Mouse (Mus musculus): ENCODE measurements around the gene Camta2. TPM values are rescaled to one million over a fixed set of nuclear protein-coding genes. Genes with fewer than 3 reads are reported as not detected.

Gene Camta2
- polyA plus RNA-seq, 1 experiment from 2014 or later = 26.3 TPM

- Histone ChIP-seq H3K27me3 (replicated peaks; ENCODE audit: control insufficient read depth, insufficient read depth, low read length) (no peaks in the 10 kb centered on the region), H3K9me3 (ENCODE audit: control insufficient read depth, low read length) (no peaks in the 10 kb centered on the region), H3K27ac (ENCODE audit: low read depth, low read length) (peak within 1 kb of the TSS; percentile 93), H3K9ac (ENCODE audit: low read depth, low read length) (peak within 1 kb of the TSS; percentile 96), H3K36me3 (ENCODE audit: control insufficient read depth, insufficient read depth, low read length) (peaks cover 12% of the 10 kb centered on the region), H3K4me2 (ENCODE audit: low read length) (peak within 1 kb of the TSS; percentile 94), H3K4me1 (ENCODE audit: control insufficient read depth, insufficient read depth, low read depth, low read length) (peaks cover 25% of the 10 kb centered on the region), H3K4me3 (ENCODE audit: low read length) (peak within 1 kb of the TSS; percentile 96)
- peak; percentile 96 for ATAC-seq
- WGBS = 1% methylated on average over 51 of the region's 69 CpGs
These were observed 12.0 kb upstream of the Camta2 start, which contains the start of the genes Inca1 and Kif1c for GRCm38 (mm10) chr11:70699722-70700556. Gene Inca1, minus strand, starts transcription at chr11:70700155. Gene Kif1c, plus strand, starts transcription at chr11:70700548.

- Histone ChIP-seq H3K36me3 (ENCODE audit: control insufficient read depth, insufficient read depth, low read length) (peaks cover 5% of the 10 kb centered on the region), H3K9me3 (ENCODE audit: control insufficient read depth, low read length) (no peaks in the 10 kb centered on the region), H3K27me3 (replicated peaks; ENCODE audit: control insufficient read depth, insufficient read depth, low read length) (no peaks in the 10 kb centered on the region), H3K4me1 (ENCODE audit: control insufficient read depth, insufficient read depth, low read depth, low read length) (peaks cover 25% of the 10 kb centered on the region), H3K4me3 (ENCODE audit: low read length) (no peak overlapping the region), H3K4me2 (ENCODE audit: low read length) (no peak overlapping the region), H3K9ac (ENCODE audit: low read depth, low read length) (no peak overlapping the region), H3K27ac (ENCODE audit: low read depth, low read length) (no peak overlapping the region)
- 83% methylated on average over 2 of the region's 2 CpGs for WGBS
- ATAC-seq = no peak
These were observed 11.1 kb upstream of the Camta2 start for GRCm38 (mm10) chr11:70699051-70699450.

GRCm38 (mm10) chr11:70697376-70697775, 9.5 kb upstream of the Camta2 start:
- H3K9me3 ChIP-seq (ENCODE audit: control insufficient read depth, low read length) = no peaks in the 10 kb centered on the region
- H3K36me3 ChIP-seq (ENCODE audit: control insufficient read depth, insufficient read depth, low read length) = no peaks in the 10 kb centered on the region
- H3K9ac ChIP-seq (ENCODE audit: low read depth, low read length) = no peak overlapping the region
- H3K4me1 ChIP-seq (ENCODE audit: control insufficient read depth, insufficient read depth, low read depth, low read length) = peaks cover 18% of the 10 kb centered on the region
- no peak for ATAC-seq
- 70% methylated on average over 3 of the region's 3 CpGs for WGBS
- H3K4me3 ChIP-seq (ENCODE audit: low read length) = no peak overlapping the region
- H3K27me3 ChIP-seq (replicated peaks; ENCODE audit: control insufficient read depth, insufficient read depth, low read length) = no peaks in the 10 kb centered on the region
- H3K4me2 ChIP-seq (ENCODE audit: low read length) = no peak overlapping the region
- no peak overlapping the region for H3K27ac ChIP-seq (ENCODE audit: low read depth, low read length)

GRCm38 (mm10) chr11:70693504-70693903, 5.6 kb upstream of the Camta2 start:
- H3K4me2 ChIP-seq (ENCODE audit: low read length) = no peak overlapping the region
- no peaks in the 10 kb centered on the region for H3K36me3 ChIP-seq (ENCODE audit: control insufficient read depth, insufficient read depth, low read length)
- no peak overlapping the region for H3K4me3 ChIP-seq (ENCODE audit: low read length)
- ATAC-seq = no peak
- H3K9ac ChIP-seq (ENCODE audit: low read depth, low read length) = no peak overlapping the region
- H3K27ac ChIP-seq (ENCODE audit: low read depth, low read length) = no peak overlapping the region
- H3K4me1 ChIP-seq (ENCODE audit: control insufficient read depth, insufficient read depth, low read depth, low read length) = peaks cover 5% of the 10 kb centered on the region
- no peaks in the 10 kb centered on the region for H3K9me3 ChIP-seq (ENCODE audit: control insufficient read depth, low read length)
- H3K27me3 ChIP-seq (replicated peaks; ENCODE audit: control insufficient read depth, insufficient read depth, low read length) = no peaks in the 10 kb centered on the region
- 76% methylated on average over 3 of the region's 3 CpGs for WGBS

GRCm38 (mm10) chr11:70689578-70689977, 1.7 kb upstream of the Camta2 start:
- H3K27me3 ChIP-seq (replicated peaks; ENCODE audit: control insufficient read depth, insufficient read depth, low read length) = no peaks in the 10 kb centered on the region
- H3K4me3 ChIP-seq (ENCODE audit: low read length) = no peak overlapping the region
- no peak overlapping the region for H3K4me2 ChIP-seq (ENCODE audit: low read length)
- H3K36me3 ChIP-seq (ENCODE audit: control insufficient read depth, insufficient read depth, low read length) = peaks cover 2% of the 10 kb centered on the region
- 60% methylated on average over 4 of the region's 4 CpGs for WGBS
- no peak overlapping the region for H3K27ac ChIP-seq (ENCODE audit: low read depth, low read length)
- no peaks in the 10 kb centered on the region for H3K9me3 ChIP-seq (ENCODE audit: control insufficient read depth, low read length)
- ATAC-seq = no peak
- no peak overlapping the region for H3K9ac ChIP-seq (ENCODE audit: low read depth, low read length)
- peaks cover 19% of the 10 kb centered on the region for H3K4me1 ChIP-seq (ENCODE audit: control insufficient read depth, insufficient read depth, low read depth, low read length)

- peak; percentile 5; the same call in 1 of the 2 replicates for ATAC-seq
- Histone ChIP-seq H3K4me3 (ENCODE audit: low read length) (peak overlapping the region; percentile 83), H3K36me3 (ENCODE audit: control insufficient read depth, insufficient read depth, low read length) (peaks cover 13% of the 10 kb centered on the region), H3K4me2 (ENCODE audit: low read length) (peak overlapping the region; percentile 81), H3K27me3 (replicated peaks; ENCODE audit: control insufficient read depth, insufficient read depth, low read length) (no peaks in the 10 kb centered on the region), H3K4me1 (ENCODE audit: control insufficient read depth, insufficient read depth, low read depth, low read length) (peaks cover 19% of the 10 kb centered on the region), H3K9ac (ENCODE audit: low read depth, low read length) (peak overlapping the region; percentile 91), H3K27ac (ENCODE audit: low read depth, low read length) (peak overlapping the region; percentile 87), H3K9me3 (ENCODE audit: control insufficient read depth, low read length) (no peaks in the 10 kb centered on the region)
- 9% methylated on average over 8 of the region's 8 CpGs for WGBS
These were observed 467 bp upstream of the Camta2 start for GRCm38 (mm10) chr11:70688372-70688771.

- 6% methylated on average over 16 of the region's 16 CpGs for WGBS
These were observed 871 bp downstream of the Camta2 start for GRCm38 (mm10) chr11:70686901-70687566.

GRCm38 (mm10) chr11:70683640-70684039, 4.3 kb downstream of the Camta2 start:
- Histone ChIP-seq H3K9me3 (ENCODE audit: control insufficient read depth, low read length) (no peaks in the 10 kb centered on the region), H3K4me1 (ENCODE audit: control insufficient read depth, insufficient read depth, low read depth, low read length) (peaks cover 22% of the 10 kb centered on the region), H3K27ac (ENCODE audit: low read depth, low read length) (no peak overlapping the region), H3K4me2 (ENCODE audit: low read length) (no peak overlapping the region), H3K4me3 (ENCODE audit: low read length) (no peak overlapping the region), H3K9ac (ENCODE audit: low read depth, low read length) (no peak overlapping the region), H3K36me3 (ENCODE audit: control insufficient read depth, insufficient read depth, low read length) (peaks cover 36% of the 10 kb centered on the region), H3K27me3 (replicated peaks; ENCODE audit: control insufficient read depth, insufficient read depth, low read length) (no peaks in the 10 kb centered on the region)
- WGBS = 88% methylated on average over 5 of the region's 5 CpGs
- ATAC-seq = no peak

More at GRCm38 (mm10) chr11:70686901-70687566, 871 bp downstream of the Camta2 start:
- peak overlapping the region; percentile 81 for H3K4me2 ChIP-seq (ENCODE audit: low read length)
- H3K36me3 ChIP-seq (ENCODE audit: control insufficient read depth, insufficient read depth, low read length) = peaks cover 18% of the 10 kb centered on the region
- H3K27ac ChIP-seq (ENCODE audit: low read depth, low read length) = peak overlapping the region; percentile 87
- H3K27me3 ChIP-seq (replicated peaks; ENCODE audit: control insufficient read depth, insufficient read depth, low read length) = no peaks in the 10 kb centered on the region
- H3K9ac ChIP-seq (ENCODE audit: low read depth, low read length) = peak overlapping the region; percentile 91
- ATAC-seq = peak; percentile 72
- H3K4me3 ChIP-seq (ENCODE audit: low read length) = peak overlapping the region; percentile 83
- H3K4me1 ChIP-seq (ENCODE audit: control insufficient read depth, insufficient read depth, low read depth, low read length) = peaks cover 24% of the 10 kb centered on the region
- H3K9me3 ChIP-seq (ENCODE audit: control insufficient read depth, low read length) = no peaks in the 10 kb centered on the region

All from hindbrain, embryonic 16.5 days (tissue).